Mouse (Mus musculus) erythroblast, embryonic 14.5 days (primary cell): ENCODE data around the gene Dab1.

Experiments
- GATA1 ChIP-seq: IDR thresholded peaks from 2 replicates; pipeline ENCODE4 v1.6.1; 2012; ENCODE audit warnings: low read length, inconsistent platforms, mixed read lengths
- TAL1 ChIP-seq: IDR thresholded peaks from 3 replicates; pipeline ENCODE4 v1.6.1; 2012; ENCODE audit warnings: low read length, inconsistent platforms, mixed read lengths

GRCm38 (mm10) chr4:103804461-103804860, 185.3 kb downstream of the Dab1 start:
- TF ChIP-seq GATA1 = no peak
- no peak for TF ChIP-seq TAL1
